Mouse (Mus musculus) heart, embryonic 12.5 days (tissue): Measurements from ENCODE around the gene Zfp36l1. TPM values are rescaled to one million over a fixed set of nuclear protein-coding genes. Genes with fewer than 3 reads are reported as not detected.

Experiments used
- ATAC-seq: fragments of 200-750 bp; cut with Nextera tagmentation; 2 replicates; pipeline ENCODE4 v1.8.0; 2017; ENCODE audit warnings: moderate TSS enrichment, moderate library complexity; ENCODE audit not compliant: insufficient number of reproducible peaks, low FRiP score
- H3K27ac ChIP-seq: fragments of 300-500 bp; sonication (generic); 2 replicates; pipeline ENCODE4 v1.5.1; 2016; ENCODE audit warnings: mild to moderate bottlenecking, moderate library complexity; ENCODE audit not compliant: poor library complexity, severe bottlenecking
- H3K27me3 ChIP-seq: fragments of 300-500 bp; sonication (generic); replicated peaks from 2 replicates; pipeline ENCODE4 v1.6.1; 2016; ENCODE audit warnings: mild to moderate bottlenecking, moderate library complexity
- H3K36me3 ChIP-seq: fragments of 300-500 bp; sonication (generic); 2 replicates; pipeline ENCODE4 v1.6.1; 2016; ENCODE audit warnings: mild to moderate bottlenecking, moderate library complexity
- H3K4me1 ChIP-seq: fragments of 300-500 bp; sonication (generic); replicated peaks from 2 replicates; pipeline ENCODE4 v1.6.1; 2016; ENCODE audit warnings: mild to moderate bottlenecking
- H3K4me2 ChIP-seq: fragments of 300-500 bp; sonication (generic); 2 replicates; pipeline ENCODE4 v1.6.1; 2016; ENCODE audit warnings: mild to moderate bottlenecking, moderate library complexity
- H3K4me3 ChIP-seq: fragments of 300-500 bp; sonication (generic); 2 replicates; pipeline ENCODE4 v1.5.1; 2016; ENCODE audit warnings: mild to moderate bottlenecking
- H3K9ac ChIP-seq: fragments of 300-500 bp; sonication (generic); 2 replicates; pipeline ENCODE4 v1.6.1; 2016; ENCODE audit warnings: mild to moderate bottlenecking, moderate library complexity
- H3K9me3 ChIP-seq: fragments of 300-500 bp; sonication (generic); replicated peaks from 2 replicates; pipeline ENCODE4 v1.6.1; 2016; ENCODE audit warnings: mild to moderate bottlenecking, moderate library complexity
- WGBS: fragments of 180-500 bp; shearing (Covaris S2); methylation state at CpG from one replicate; pipeline ENCODE4 v1.1.7; 2016; 5-methylcytosine and 5-hydroxymethylcytosine counted together
- polyA plus RNA-seq: library from polyadenylated mRNA; unstranded; fragments of >200 nt; fragmentation: Nextera tagmentation; extraction: Ambion mirVana; gene quantifications from 2 replicates; pipeline ENCODE4 v1.2.1, GENCODE M21; 2016

Zfp36l1 gene
- polyA plus RNA-seq, 1 experiment from 2014 or later, result 98.4 TPM

DNA sequence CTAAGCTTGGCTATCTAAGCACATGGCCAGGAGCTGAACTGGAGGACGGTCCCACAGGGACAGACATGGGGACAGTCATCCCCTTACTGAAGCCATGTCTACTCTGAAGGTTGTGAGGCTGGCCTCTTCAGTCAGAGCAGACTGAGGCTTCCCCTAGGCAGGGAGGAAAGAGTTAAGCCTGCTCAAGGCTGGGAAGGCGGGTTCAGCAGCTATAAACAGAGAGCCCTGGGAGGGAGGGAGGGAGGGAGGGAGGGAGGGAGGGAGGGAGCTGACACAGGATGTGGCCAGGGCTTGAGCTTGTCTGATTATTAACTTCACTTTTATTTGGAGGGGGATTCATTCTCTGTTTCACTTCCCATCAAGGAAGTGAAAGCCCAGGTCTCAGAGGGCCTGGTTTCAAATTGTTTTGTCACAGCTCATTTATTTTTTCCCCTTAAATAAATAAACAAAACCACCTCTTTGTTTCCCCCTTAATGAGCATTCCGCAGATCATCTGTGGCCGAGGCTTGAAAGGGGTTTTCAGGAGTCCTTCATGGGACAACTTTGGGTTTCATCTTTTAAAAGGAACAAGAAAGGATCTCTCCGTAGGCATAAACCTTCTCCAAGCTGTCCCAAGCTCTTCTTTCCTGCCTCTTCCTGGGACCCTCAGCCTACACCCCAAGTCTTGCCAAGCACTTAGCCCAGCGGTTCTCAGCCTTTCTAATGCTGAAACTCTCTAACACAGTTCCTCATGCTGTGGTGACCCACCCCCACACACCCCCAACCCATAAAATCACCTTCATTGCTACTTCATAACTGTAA, 17.9 kb upstream of the Zfp36l1 start:
- Histone ChIP-seq H3K4me3 (peak overlapping the region; percentile 5; the same call in 1 of the 2 replicates), H3K4me1 (peaks cover 35% of the 10 kb centered on the region), H3K4me2 (peak overlapping the region; percentile 70), H3K27me3 (no peaks in the 10 kb centered on the region), H3K27ac (peak overlapping the region; percentile 97), H3K36me3 (peaks cover 17% of the 10 kb centered on the region), H3K9me3 (no peaks in the 10 kb centered on the region), H3K9ac (peak overlapping the region; percentile 53)
- WGBS, result 21% methylated on average over 5 of the region's 6 CpGs
- peak; percentile 55; the same call in 1 of the 2 replicates for ATAC-seq

DNA sequence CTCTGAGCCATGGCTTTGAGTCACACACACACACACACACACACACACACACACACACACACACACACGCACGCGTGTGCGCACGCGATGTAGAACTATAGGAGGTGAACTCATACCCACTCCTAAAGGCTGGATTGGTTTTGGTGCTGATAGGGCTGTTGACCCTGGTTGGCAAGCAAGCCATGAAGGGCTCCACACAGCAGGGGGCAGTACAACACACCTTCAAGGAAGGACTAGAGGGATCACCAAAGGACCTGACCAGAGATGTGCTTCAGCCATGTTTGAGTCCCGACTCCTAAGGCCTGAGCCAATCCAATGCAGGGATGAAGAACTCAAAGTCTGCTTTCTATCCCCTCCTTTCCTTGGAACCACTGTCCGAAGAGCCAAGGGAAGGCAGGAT, 16.7 kb upstream of the Zfp36l1 start:
- Histone ChIP-seq H3K9me3 (no peaks in the 10 kb centered on the region), H3K9ac (no peak overlapping the region), H3K27ac (peak overlapping the region; percentile 97; the same call in 1 of the 2 replicates), H3K36me3 (peaks cover 22% of the 10 kb centered on the region), H3K27me3 (no peaks in the 10 kb centered on the region), H3K4me2 (no peak overlapping the region), H3K4me1 (peaks cover 32% of the 10 kb centered on the region), H3K4me3 (no peak overlapping the region)
- 94% methylated on average over 8 of the region's 8 CpGs for WGBS
- ATAC-seq, result no peak

DNA sequence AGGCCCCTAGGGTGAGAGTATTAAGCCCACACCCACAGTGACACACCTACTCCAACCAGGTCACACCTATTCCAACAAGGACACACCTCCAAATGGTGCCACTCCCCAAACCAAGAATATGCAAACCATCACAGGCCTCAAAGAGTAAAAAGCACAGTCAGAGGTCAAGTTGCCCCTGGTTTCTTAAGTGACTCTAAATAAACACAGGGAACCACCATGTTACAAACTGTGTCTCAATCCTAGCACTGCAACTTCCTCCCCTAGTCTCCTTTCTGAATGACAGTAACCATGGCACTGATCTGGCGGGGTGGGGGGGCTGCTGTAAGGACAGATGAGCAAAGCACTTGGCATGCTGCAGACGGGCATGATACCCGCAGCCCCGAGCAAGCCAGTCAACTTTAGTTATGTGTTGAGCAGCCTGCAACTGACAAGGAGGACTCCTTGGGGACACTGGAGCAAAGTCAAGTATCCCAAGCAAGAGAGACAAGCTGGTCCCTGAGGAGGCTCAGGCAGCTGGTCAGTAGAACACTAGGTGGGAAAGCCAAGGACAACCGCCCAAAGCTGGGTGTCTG, 14.5 kb upstream of the Zfp36l1 start:
- no peak for ATAC-seq
- 88% methylated on average over 5 of the region's 5 CpGs for WGBS
- peaks cover 53% of the 10 kb centered on the region for H3K4me1 ChIP-seq

DNA sequence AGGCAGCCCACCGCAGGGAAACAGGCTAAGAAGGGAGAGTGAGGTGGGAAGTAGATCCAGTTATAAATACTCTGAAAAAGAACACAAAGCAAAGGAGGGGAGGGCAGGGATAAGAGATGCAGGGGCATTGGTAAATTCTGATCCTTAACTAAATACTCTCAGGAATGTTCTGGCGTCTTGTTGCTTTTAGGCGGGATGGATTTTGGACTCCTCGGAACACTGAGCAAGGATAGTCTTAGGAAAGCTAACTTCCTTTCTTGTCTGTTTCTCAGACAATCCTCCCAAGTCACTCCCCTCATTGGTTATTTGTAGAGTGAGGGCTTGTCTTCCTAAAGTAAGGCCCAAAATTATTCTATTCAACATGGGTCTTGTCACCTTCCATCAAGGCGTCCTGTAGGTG, 12.5 kb upstream of the Zfp36l1 start:
- Histone ChIP-seq H3K27ac (no peak overlapping the region), H3K36me3 (peaks cover 32% of the 10 kb centered on the region), H3K9ac (no peak overlapping the region), H3K4me3 (no peak overlapping the region), H3K9me3 (0 out of 2 replicates have a peak, but pooled peaks cover 3% of the 10 kb centered on the region), H3K4me1 (peaks cover 44% of the 10 kb centered on the region), H3K4me2 (no peak overlapping the region), H3K27me3 (no peaks in the 10 kb centered on the region)
- WGBS, result 91% methylated on average over 5 of the region's 5 CpGs
- no peak for ATAC-seq

More for the DNA sequence above, 14.5 kb upstream of the Zfp36l1 start:
- Histone ChIP-seq H3K27me3 (no peaks in the 10 kb centered on the region), H3K27ac (no peak overlapping the region), H3K4me3 (no peak overlapping the region), H3K9me3 (no peaks in the 10 kb centered on the region), H3K4me2 (no peak overlapping the region), H3K36me3 (peaks cover 25% of the 10 kb centered on the region), H3K9ac (no peak overlapping the region)

DNA sequence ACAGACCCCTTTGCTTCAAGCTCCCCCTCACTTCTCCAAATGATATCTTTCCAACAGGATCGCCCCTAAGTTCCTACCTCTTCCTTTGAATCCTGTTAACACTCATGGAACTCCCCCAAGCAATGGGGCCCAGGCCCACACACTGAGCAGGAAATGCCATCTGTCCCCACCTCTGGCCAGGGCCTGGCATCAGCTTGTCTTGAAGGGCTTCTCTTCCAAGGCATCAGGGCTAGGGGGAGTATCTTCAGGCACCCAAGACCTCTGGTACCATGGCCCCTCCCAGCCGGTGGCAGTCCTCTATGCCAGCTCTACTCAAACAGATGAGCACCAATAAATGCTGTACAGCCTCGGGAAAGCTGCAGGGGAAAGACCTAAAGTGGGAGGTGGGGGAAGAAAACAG, 11.9 kb upstream of the Zfp36l1 start:
- Histone ChIP-seq H3K9me3 (0 out of 2 replicates have a peak, but pooled peaks cover 3% of the 10 kb centered on the region), H3K9ac (no peak overlapping the region; the same call in 1 of the 2 replicates), H3K36me3 (peaks cover 36% of the 10 kb centered on the region), H3K27me3 (no peaks in the 10 kb centered on the region), H3K4me2 (no peak overlapping the region), H3K27ac (no peak overlapping the region), H3K4me1 (peaks cover 38% of the 10 kb centered on the region), H3K4me3 (no peak overlapping the region)
- WGBS, result 67% methylated on average over 3 of the region's 3 CpGs
- no peak for ATAC-seq

DNA sequence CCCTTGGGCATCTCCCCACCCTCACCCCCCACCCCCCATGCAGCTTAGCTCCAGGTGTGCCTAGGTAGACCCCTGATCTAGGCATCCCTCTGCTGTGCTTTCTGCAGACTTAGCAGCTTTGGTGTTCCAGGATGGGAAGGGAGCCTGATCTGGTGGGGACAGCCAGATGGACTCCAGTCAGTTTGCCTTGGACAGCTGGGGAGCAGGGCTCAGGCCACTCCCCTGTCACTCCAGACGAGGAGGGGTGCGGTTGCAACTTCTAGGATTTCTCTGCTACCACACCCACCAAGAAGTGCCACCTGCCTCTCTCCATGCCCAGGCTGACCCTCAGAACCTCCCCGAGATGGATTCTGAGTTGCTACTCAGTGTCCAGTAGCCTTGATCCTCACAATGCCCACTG, 11.4 kb upstream of the Zfp36l1 start:
- H3K9me3 ChIP-seq, result 0 out of 2 replicates have a peak, but pooled peaks cover 3% of the 10 kb centered on the region
- peaks cover 33% of the 10 kb centered on the region for H3K4me1 ChIP-seq
- peaks cover 38% of the 10 kb centered on the region for H3K36me3 ChIP-seq
- H3K4me3 ChIP-seq, result no peak overlapping the region
- H3K27ac ChIP-seq, result no peak overlapping the region
- no peak for ATAC-seq
- H3K27me3 ChIP-seq, result no peaks in the 10 kb centered on the region
- H3K4me2 ChIP-seq, result no peak overlapping the region
- H3K9ac ChIP-seq, result no peak overlapping the region
- WGBS, result 78% methylated on average over 3 of the region's 3 CpGs

DNA sequence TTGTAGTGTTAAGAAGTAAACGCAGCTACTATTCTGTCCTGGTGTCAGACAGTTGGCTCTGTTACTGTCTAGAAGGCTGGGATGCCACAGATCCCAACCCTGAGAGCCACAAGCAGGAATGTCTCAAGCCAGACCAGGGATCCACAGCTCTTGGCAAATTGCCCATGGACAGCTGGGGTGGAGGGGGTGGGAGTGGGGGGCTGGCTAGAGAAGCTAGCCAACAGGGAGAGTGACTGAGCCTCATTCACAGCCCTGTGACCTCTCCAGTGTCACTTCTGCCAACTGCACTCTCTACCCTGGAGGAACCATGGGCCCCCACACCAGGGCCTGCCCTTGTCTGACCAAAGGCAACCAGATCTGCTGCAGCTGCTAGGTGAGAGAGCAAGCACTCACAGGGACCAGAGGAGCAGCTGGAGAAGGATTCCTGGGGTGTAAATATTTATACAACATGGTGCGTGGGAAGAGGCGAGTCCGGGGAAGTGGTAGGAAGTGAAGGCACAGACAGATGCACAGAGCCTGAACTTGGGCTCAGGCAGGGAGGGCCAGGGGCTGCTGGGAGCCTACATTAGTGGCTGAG, 10.5 kb upstream of the Zfp36l1 start:
- peaks cover 33% of the 10 kb centered on the region for H3K4me1 ChIP-seq
- peak overlapping the region; percentile 82 for H3K27ac ChIP-seq
- peak overlapping the region; percentile 7; the same call in 1 of the 2 replicates for H3K4me2 ChIP-seq
- peak; percentile 40; the same call in 1 of the 2 replicates for ATAC-seq
- peaks cover 38% of the 10 kb centered on the region for H3K36me3 ChIP-seq
- H3K9me3 ChIP-seq, result 0 out of 2 replicates have a peak, but pooled peaks cover 3% of the 10 kb centered on the region
- no peak overlapping the region for H3K4me3 ChIP-seq
- WGBS, result 29% methylated on average over 4 of the region's 4 CpGs
- H3K9ac ChIP-seq, result peak overlapping the region; percentile 56
- no peaks in the 10 kb centered on the region for H3K27me3 ChIP-seq

DNA sequence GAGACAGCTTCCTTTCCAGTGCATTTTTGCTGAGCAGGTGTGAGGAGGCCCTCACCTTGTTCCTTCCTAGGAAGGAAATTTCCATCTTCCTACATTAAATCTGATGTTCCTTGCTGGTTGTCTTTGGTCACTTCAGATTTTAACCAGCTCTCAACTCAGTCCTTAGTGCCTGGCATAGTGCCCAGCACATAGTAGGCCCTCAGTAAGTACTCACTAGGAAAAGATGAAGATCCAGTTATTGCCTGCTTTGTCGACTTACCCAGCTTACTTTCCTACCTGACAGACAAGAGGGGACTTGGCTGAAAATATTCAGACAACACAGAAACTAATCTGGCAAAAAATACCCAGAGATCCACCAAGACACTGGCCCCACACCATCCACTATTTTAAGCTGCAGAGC, 8.6 kb upstream of the Zfp36l1 start:
- Histone ChIP-seq H3K4me2 (no peak overlapping the region), H3K9me3 (0 out of 2 replicates have a peak, but pooled peaks cover 3% of the 10 kb centered on the region), H3K36me3 (peaks cover 25% of the 10 kb centered on the region), H3K27me3 (no peaks in the 10 kb centered on the region), H3K27ac (0 out of 2 replicates have a peak overlapping the region, but pooled peaks have one; percentile 21), H3K4me3 (no peak overlapping the region), H3K4me1 (peaks cover 38% of the 10 kb centered on the region), H3K9ac (no peak overlapping the region)
- WGBS, result 81% methylated on average over 1 of the region's 1 CpGs
- no peak for ATAC-seq

DNA sequence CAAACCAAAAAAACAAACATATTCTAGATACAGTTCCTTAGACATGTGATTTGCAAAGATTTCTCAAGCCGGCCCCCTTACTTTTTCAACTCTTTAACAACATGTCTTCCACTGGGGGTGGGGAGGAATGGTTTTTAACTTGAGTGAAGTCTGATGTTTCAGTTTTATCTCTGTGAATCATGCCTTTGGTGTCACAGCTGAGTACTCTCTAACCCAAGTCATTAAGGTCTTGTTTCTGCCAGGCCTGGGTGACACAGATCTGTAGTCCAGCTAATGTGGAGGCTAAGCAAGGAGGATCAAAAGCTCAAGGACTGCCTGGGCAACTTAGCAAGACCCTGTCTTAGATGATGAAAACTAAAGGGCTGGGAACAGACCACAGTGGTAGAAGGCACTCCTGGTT, 5.8 kb upstream of the Zfp36l1 start:
- H3K27me3 ChIP-seq, result no peaks in the 10 kb centered on the region
- H3K4me2 ChIP-seq, result no peak overlapping the region
- WGBS, result 74% methylated on average over 1 of the region's 1 CpGs
- H3K36me3 ChIP-seq, result peaks cover 13% of the 10 kb centered on the region
- H3K27ac ChIP-seq, result no peak overlapping the region
- no peak overlapping the region for H3K9ac ChIP-seq
- no peak overlapping the region for H3K4me3 ChIP-seq
- ATAC-seq, result no peak
- H3K9me3 ChIP-seq, result 0 out of 2 replicates have a peak, but pooled peaks cover 3% of the 10 kb centered on the region
- peaks cover 36% of the 10 kb centered on the region for H3K4me1 ChIP-seq

DNA sequence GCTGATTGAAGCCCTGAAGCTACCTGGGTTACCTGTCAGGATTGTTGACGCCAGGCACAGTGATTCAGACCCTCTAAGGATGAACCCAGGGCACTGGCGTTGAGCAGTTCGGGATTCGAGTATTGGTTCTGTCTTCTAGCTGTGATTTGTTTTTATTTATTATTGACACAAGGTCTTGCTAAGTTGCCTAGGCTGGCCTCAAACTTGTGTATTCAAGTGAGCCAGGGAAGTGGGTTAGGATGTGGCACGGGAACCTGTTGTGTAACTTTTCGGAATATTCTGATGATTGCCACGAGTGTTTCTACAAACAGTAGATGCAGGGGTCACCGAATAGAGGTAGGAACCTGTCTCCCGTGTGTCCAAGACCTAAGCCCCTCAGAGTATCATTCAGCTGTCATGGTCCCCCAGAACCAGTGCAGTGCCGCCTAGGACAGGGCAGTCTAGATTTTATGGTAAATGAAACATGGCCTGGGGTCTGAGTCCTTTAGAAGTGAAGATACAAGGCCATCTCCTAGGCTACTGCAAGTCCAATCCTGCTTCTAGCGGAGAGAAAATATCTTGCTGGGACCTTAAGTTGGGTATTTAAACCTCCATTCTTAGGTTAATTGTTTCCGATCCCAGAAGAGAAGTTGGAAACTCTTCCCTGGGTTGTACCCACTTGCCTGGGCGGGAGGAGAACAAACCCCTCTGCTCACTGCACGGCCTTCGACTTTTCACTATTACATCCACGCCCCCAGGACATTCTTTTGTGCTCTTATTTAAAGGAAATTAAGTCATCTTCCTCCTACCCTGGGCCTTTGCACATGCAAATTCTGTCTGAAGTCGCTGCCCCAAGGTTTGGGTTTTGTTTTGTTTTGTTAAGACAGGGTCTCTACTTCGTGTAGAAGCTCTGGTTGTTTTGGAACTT, 3.6 kb upstream of the Zfp36l1 start:
- no peaks in the 10 kb centered on the region for H3K27me3 ChIP-seq
- peaks cover 13% of the 10 kb centered on the region for H3K36me3 ChIP-seq
- H3K4me2 ChIP-seq, result peak overlapping the region; percentile 87
- 49% methylated on average over 18 of the region's 18 CpGs for WGBS
- H3K27ac ChIP-seq, result peak overlapping the region; percentile 98
- peak overlapping the region; percentile 97 for H3K4me3 ChIP-seq
- H3K4me1 ChIP-seq, result peaks cover 17% of the 10 kb centered on the region
- peak overlapping the region; percentile 92 for H3K9ac ChIP-seq
- H3K9me3 ChIP-seq, result 0 out of 2 replicates have a peak, but pooled peaks cover 3% of the 10 kb centered on the region
- ATAC-seq, result no peak
